Mouse (Mus musculus): ENCODE results near the gene Chchd2. TPM values are rescaled to one million over a fixed set of nuclear protein-coding genes. Genes with fewer than 3 reads are reported as not detected.
"Not testable (repeated sequence)": the region's sequence is repeated elsewhere in the genome, so short reads cannot be mapped to it uniquely, and the experiment has no call there.

Gene Chchd2
- total RNA-seq (2021) = 1,000 to 10,000 TPM; 1,029 to 1,056 TPM

- intact Hi-C loops (cut with DNase I) = loop anchor here (2.0 kb wide), 1 partner anchor 216 kb away; the partner anchor contains the start of gene Zfp11
- peak; percentile 94 for DNase-seq (ENCODE audit: low spot score)
These were observed at the start of gene Chchd2 for GRCm38 (mm10) chr5:129886911-129887636. Gene Chchd2 (minus strand): TSS chr5:129887470.

GRCm38 (mm10) chr5:129936941-129937340, 49.7 kb upstream of the Chchd2 start:
- intact Hi-C loops (cut with DNase I) = no loop called here
- DNase-seq (ENCODE audit: low spot score) = no peak

GRCm38 (mm10) chr5:129929924-129930855, 42.9 kb upstream of the Chchd2 start:
- no peak for DNase-seq (ENCODE audit: low spot score)
- intact Hi-C loops (cut with DNase I) = no loop called here

- intact Hi-C loops (cut with DNase I) = no loop called here
- DNase-seq (ENCODE audit: low spot score) = no peak
These were observed 38.7 kb upstream of the Chchd2 start for GRCm38 (mm10) chr5:129925933-129926332.

- intact Hi-C loops (cut with DNase I) = no loop called here
- no peak for DNase-seq (ENCODE audit: low spot score)
These were observed 37.7 kb upstream of the Chchd2 start for GRCm38 (mm10) chr5:129924820-129925452.

GRCm38 (mm10) chr5:129921972-129922371, 34.7 kb upstream of the Chchd2 start:
- no peak for DNase-seq (ENCODE audit: low spot score)
- intact Hi-C loops (cut with DNase I) = no loop called here

GRCm38 (mm10) chr5:129919320-129919719, 32.0 kb upstream of the Chchd2 start:
- intact Hi-C loops (cut with DNase I) = no loop called here
- DNase-seq (ENCODE audit: low spot score) = no peak

- intact Hi-C loops (cut with DNase I) = no loop called here
These were observed 31.5 kb upstream of the Chchd2 start for GRCm38 (mm10) chr5:129918752-129919151.

GRCm38 (mm10) chr5:129918065-129918651, 30.9 kb upstream of the Chchd2 start:
- intact Hi-C loops (cut with DNase I) = no loop called here

More at GRCm38 (mm10) chr5:129918752-129919151, 31.5 kb upstream of the Chchd2 start:
- no peak for DNase-seq (ENCODE audit: low spot score)

GRCm38 (mm10) chr5:129915491-129915890, 28.2 kb upstream of the Chchd2 start:
- DNase-seq (ENCODE audit: low spot score); intact Hi-C loops (cut with DNase I): not testable (repeated sequence)

More at GRCm38 (mm10) chr5:129918065-129918651, 30.9 kb upstream of the Chchd2 start:
- DNase-seq (ENCODE audit: low spot score) = no peak

- intact Hi-C loops (cut with DNase I) = no loop called here
- DNase-seq (ENCODE audit: low spot score) = no peak
These were observed 26.8 kb upstream of the Chchd2 start for GRCm38 (mm10) chr5:129914024-129914423.

- DNase-seq (ENCODE audit: low spot score) = no peak
- intact Hi-C loops (cut with DNase I) = no loop called here
These were observed 22.3 kb upstream of the Chchd2 start for GRCm38 (mm10) chr5:129909591-129909990.

GRCm38 (mm10) chr5:129909147-129909546, 21.9 kb upstream of the Chchd2 start:
- intact Hi-C loops (cut with DNase I) = no loop called here
- no peak for DNase-seq (ENCODE audit: low spot score)

- DNase-seq (ENCODE audit: low spot score) = peak; percentile 79
- intact Hi-C loops (cut with DNase I) = no loop called here
These were observed 21.1 kb upstream of the Chchd2 start, which contains the start of gene Nupr1l for GRCm38 (mm10) chr5:129908242-129908965. Gene Nupr1l (plus strand): TSS chr5:129908540.

- intact Hi-C loops (cut with DNase I) = no loop called here
- DNase-seq (ENCODE audit: low spot score) = no peak
These were observed 20.5 kb upstream of the Chchd2 start for GRCm38 (mm10) chr5:129907775-129908174.

- DNase-seq (ENCODE audit: low spot score) = no peak
- intact Hi-C loops (cut with DNase I) = no loop called here
These were observed 11.2 kb upstream of the Chchd2 start, which contains the start of gene Phkg1 for GRCm38 (mm10) chr5:129898449-129898848. Gene Phkg1 (minus strand): TSS chr5:129898549.

- intact Hi-C loops (cut with DNase I) = no loop called here
- DNase-seq (ENCODE audit: low spot score) = peak; percentile 82
These were observed 8.2 kb upstream of the Chchd2 start, which contains the start of gene Zbed5 for GRCm38 (mm10) chr5:129895198-129896088. Gene Zbed5 (plus strand): TSS chr5:129895723.

- DNase-seq (ENCODE audit: low spot score); intact Hi-C loops (cut with DNase I): not testable (repeated sequence)
These were observed 3.1 kb upstream of the Chchd2 start for GRCm38 (mm10) chr5:129890390-129890789.

Measured in heart, postnatal 25 days (tissue).